ENCODE assay signal across 8 mouse cellular contexts in the genomic region with DNA sequence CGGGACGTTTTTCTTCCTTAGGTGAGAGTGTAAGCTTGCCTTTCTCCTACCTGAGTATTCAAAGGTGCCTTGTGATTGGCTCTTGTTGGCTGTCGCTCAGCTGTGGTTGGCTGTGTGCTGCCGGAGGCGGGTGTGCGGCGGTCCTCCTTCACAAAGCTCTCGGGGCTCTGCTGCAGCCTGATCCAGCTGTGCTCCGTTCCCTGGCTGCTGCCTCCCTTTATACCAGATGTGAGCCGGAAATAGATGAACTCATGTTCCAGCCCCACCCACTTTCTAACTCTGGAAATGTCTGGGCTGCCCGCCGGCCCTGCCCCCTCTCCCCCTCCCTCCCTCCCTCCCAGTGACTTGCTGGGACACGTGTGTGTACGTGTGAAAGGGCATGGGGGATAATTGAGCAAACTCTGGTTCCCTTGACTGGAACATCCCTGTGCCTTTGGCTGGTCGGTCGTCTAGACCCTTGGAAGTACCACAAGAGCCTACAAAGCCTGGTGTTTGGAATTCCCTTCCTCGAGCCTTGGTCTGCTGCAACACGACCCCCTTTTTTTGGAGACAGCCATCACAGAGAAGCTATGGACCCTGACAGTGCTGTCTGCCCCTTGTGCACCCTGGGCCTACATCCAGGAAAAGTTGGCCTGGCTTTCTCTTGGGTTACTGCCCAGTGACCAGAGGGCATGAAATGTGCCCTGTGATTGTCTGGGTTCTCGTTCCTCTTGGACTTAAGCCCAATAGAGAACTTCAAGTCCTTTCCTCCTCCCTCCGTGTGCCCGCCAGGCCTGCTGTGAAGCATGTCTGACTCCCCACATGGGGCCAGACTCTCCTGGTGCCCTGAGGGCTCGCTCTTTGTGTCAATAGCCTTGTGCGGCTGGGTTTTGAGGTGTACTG. TPM values are rescaled to one million over a fixed set of nuclear protein-coding genes. Genes with fewer than 3 reads are reported as not detected.
DNase-seq lines count a peak whose midpoint lies in the region; ATAC-seq and TF ChIP-seq lines count a peak whose summit lies in the region.

A gene (minus strand): TSS at position 190 of the 882 bp plus-strand sequence.

- peak; percentile 81 for ATAC-seq in heart, embryonic 14.5 days (ENCODE audit: insufficient number of reproducible peaks, insufficient read depth, low FRiP score, low read depth)
- peak; percentile 89 for ATAC-seq in kidney, embryonic 16.5 days (ENCODE audit: low FRiP score, low TSS enrichment)
- ATAC-seq in liver, embryonic 15.5 days (ENCODE audit: insufficient read depth), result peak; percentile 47
- ATAC-seq in neural tube, embryonic 15.5 days (ENCODE audit: low FRiP score), result peak; percentile 87

- peak within 1 kb of the TSS; percentile 62 for H3K9ac ChIP-seq in heart, embryonic 14.5 days (ENCODE audit: low read length)
- H3K9ac ChIP-seq in kidney, embryonic 16.5 days (replicated peaks; ENCODE audit: low read length), result peak within 1 kb of the TSS; percentile 9; the same call in 1 of the 2 replicates
- H3K9ac ChIP-seq in liver, embryonic 15.5 days, result no peak within 1 kb of the TSS
- H3K9ac ChIP-seq in neural tube, embryonic 15.5 days (replicated peaks), result 0 out of 2 replicates have a peak within 1 kb of the TSS, but pooled peaks have one; percentile 15

- peak within 1 kb of the TSS; percentile 66 for H3K27ac ChIP-seq in bone marrow macrophage, adult 2 months (ENCODE audit: insufficient read depth, low read depth, low read length)
- peak within 1 kb of the TSS; percentile 81 to 91 for H3K27ac ChIP-seq in heart, embryonic 14.5 days (replicated peaks in 1 of 2; ENCODE audit: control insufficient read depth in 1 of 2, insufficient read depth in 1 of 2, low read depth in 2 of 2, low read length in 2 of 2)
- peak within 1 kb of the TSS; percentile 58 for H3K27ac ChIP-seq in kidney, embryonic 16.5 days (ENCODE audit: low read length)
- H3K27ac ChIP-seq in liver, embryonic 15.5 days (replicated peaks), result no peak within 1 kb of the TSS
- peak within 1 kb of the TSS; percentile 54; the same call in 1 of the 2 replicates for H3K27ac ChIP-seq in neural tube, embryonic 15.5 days (replicated peaks)

- peak within 1 kb of the TSS; percentile 64 for H3K4me3 ChIP-seq in E14TG2a.4 (replicated peaks; ENCODE audit: low read length)
- peak within 1 kb of the TSS; percentile 24 for H3K4me3 ChIP-seq in bone marrow macrophage, adult 2 months (ENCODE audit: insufficient read depth, low read length)
- peak within 1 kb of the TSS; percentile 30 to 42 for H3K4me3 ChIP-seq in heart, embryonic 14.5 days (ENCODE audit: control insufficient read depth in 1 of 2, insufficient read depth in 1 of 2, low read depth in 1 of 2, low read length in 2 of 2)
- H3K4me3 ChIP-seq in kidney, embryonic 16.5 days (ENCODE audit: low read length), result peak within 1 kb of the TSS; percentile 28
- H3K4me3 ChIP-seq in liver, embryonic 15.5 days (replicated peaks), result peak within 1 kb of the TSS; percentile 0; the same call in 1 of the 2 replicates
- peak within 1 kb of the TSS; percentile 32 for H3K4me3 ChIP-seq in neural tube, embryonic 15.5 days (replicated peaks)

- no peaks in the 10 kb centered on the region for H3K27me3 ChIP-seq in E14TG2a.4 (ENCODE audit: insufficient read depth, low read length)
- no peaks in the 10 kb centered on the region for H3K27me3 ChIP-seq in heart, embryonic 14.5 days (ENCODE audit: control insufficient read depth, insufficient read depth, low read length)
- H3K27me3 ChIP-seq in kidney, embryonic 16.5 days (ENCODE audit: insufficient read depth, low read length), result no peaks in the 10 kb centered on the region
- H3K27me3 ChIP-seq in liver, embryonic 15.5 days, result peaks cover 29% of the 10 kb centered on the region; the same call in 1 of the 2 replicates
- peaks cover 6% of the 10 kb centered on the region; the same call in 1 of the 2 replicates for H3K27me3 ChIP-seq in neural tube, embryonic 15.5 days (replicated peaks)

- TF ChIP-seq CTCF in E14TG2a.4 (conservative IDR thresholded peaks at IDR 0.05; ENCODE audit: low read length), result no peak
- TF ChIP-seq CTCF in bone marrow macrophage, adult 2 months (IDR thresholded peaks at IDR 0.05; ENCODE audit: low read depth, low read length), result no peak

- H3K36me3 ChIP-seq in E14TG2a.4 (ENCODE audit: insufficient read depth, low read length), result peaks cover 20% of the 10 kb centered on the region
- 0 out of 2 replicates have a peak, but pooled peaks cover under 1% of the 10 kb centered on the region for H3K36me3 ChIP-seq in heart, embryonic 14.5 days (ENCODE audit: control insufficient read depth, insufficient read depth, low read length)
- H3K36me3 ChIP-seq in kidney, embryonic 16.5 days (ENCODE audit: insufficient read depth, low read length), result no peaks in the 10 kb centered on the region
- H3K36me3 ChIP-seq in liver, embryonic 15.5 days (replicated peaks), result no peaks in the 10 kb centered on the region
- H3K36me3 ChIP-seq in neural tube, embryonic 15.5 days, result no peaks in the 10 kb centered on the region

- 18% methylated on average over 22 of the region's 23 CpGs for WGBS in heart, embryonic 14.5 days
- 14% methylated on average over 23 of the region's 23 CpGs for WGBS in kidney, embryonic 16.5 days
- whole genome bisulfite sequencing in liver, embryonic 15.5 days (ENCODE audit: insufficient replicate concordance), result 19% methylated on average over 23 of the region's 23 CpGs
- 21% methylated on average over 23 of the region's 23 CpGs for WGBS in neural tube, embryonic 15.5 days

- peak within 1 kb of the TSS; percentile 65 for H3K4me2 ChIP-seq in heart, embryonic 14.5 days (ENCODE audit: low read length)
- H3K4me2 ChIP-seq in kidney, embryonic 16.5 days (replicated peaks; ENCODE audit: low read depth, low read length), result peak within 1 kb of the TSS; percentile 53
- peak within 1 kb of the TSS; percentile 40 for H3K4me2 ChIP-seq in liver, embryonic 15.5 days
- peak within 1 kb of the TSS; percentile 57 for H3K4me2 ChIP-seq in neural tube, embryonic 15.5 days

- TF ChIP-seq POLR2A in bone marrow macrophage, adult 2 months (IDR thresholded peaks at IDR 0.05; ENCODE audit: borderline replicate concordance, low read depth, low read length), result no peak

- H3K4me1 ChIP-seq in E14TG2a.4 (replicated peaks; ENCODE audit: low read depth, low read length), result peaks cover 79% of the 10 kb centered on the region
- peaks cover 50% of the 10 kb centered on the region for H3K4me1 ChIP-seq in bone marrow macrophage, adult 2 months (ENCODE audit: control insufficient read depth, insufficient read depth, low read length)
- H3K4me1 ChIP-seq in heart, embryonic 14.5 days (ENCODE audit: control insufficient read depth in 2 of 2, insufficient read depth in 2 of 2, low read length in 2 of 2), result peaks cover 33 to 44% of the 10 kb centered on the region in 2 experiments
- H3K4me1 ChIP-seq in kidney, embryonic 16.5 days (ENCODE audit: insufficient read depth, low read length), result peaks cover 30% of the 10 kb centered on the region
- peaks cover 28% of the 10 kb centered on the region for H3K4me1 ChIP-seq in liver, embryonic 15.5 days (replicated peaks)
- H3K4me1 ChIP-seq in neural tube, embryonic 15.5 days, result peaks cover 14% of the 10 kb centered on the region

- no peaks in the 10 kb centered on the region for H3K9me3 ChIP-seq in E14TG2a.4 (ENCODE audit: low read length)
- no peaks in the 10 kb centered on the region for H3K9me3 ChIP-seq in heart, embryonic 14.5 days (ENCODE audit: control insufficient read depth, low read length)
- H3K9me3 ChIP-seq in kidney, embryonic 16.5 days (ENCODE audit: low read length), result no peaks in the 10 kb centered on the region
- H3K9me3 ChIP-seq in liver, embryonic 15.5 days (replicated peaks), result no peaks in the 10 kb centered on the region
- H3K9me3 ChIP-seq in neural tube, embryonic 15.5 days (replicated peaks), result no peaks in the 10 kb centered on the region

- DNase-seq in fibroblast of lung, adult 2 months (ENCODE audit: low read depth), result peak; percentile 94
- peak; percentile 68 for DNase-seq in thymus, postnatal 14 days

RNA-seq across cellular contexts. Expression of the gene that starts here (rescaled TPM):
- 9.7 and 10.6 TPM in 2 replicates for polyA plus RNA-seq in bone marrow macrophage, adult 2 months (2012; ENCODE audit: insufficient read depth, insufficient read length, missing spikeins)
- polyA plus RNA-seq in heart, embryonic 14.5 days (2014; fragmentation: Nextera tagmentation; extraction: Ambion mirVana), result 0.93 and 1.0 TPM in 2 replicates
- 0.29 and 0.53 TPM in 2 replicates for polyA plus RNA-seq in kidney, embryonic 16.5 days (2015; fragmentation: Nextera tagmentation; extraction: Ambion mirVana)
- 0.06 and 0.20 TPM in 2 replicates for polyA plus RNA-seq in liver, embryonic 15.5 days (2015; fragmentation: Nextera tagmentation; extraction: Ambion mirVana)
- polyA plus RNA-seq in neural tube, embryonic 15.5 days (2015; fragmentation: Nextera tagmentation; extraction: Ambion mirVana), result 0.23 and 0.26 TPM in 2 replicates

Comparison
In these comparisons a context has a peak if more than half of its experiments do, and no peak if none do; other contexts are left out.
1. Peak in ATAC-seq, H3K4me3 ChIP-seq, H3K27ac ChIP-seq, H3K9ac ChIP-seq and H3K4me2 ChIP-seq in kidney, embryonic 16.5 days; RNA of the gene not detected or under 1 TPM.
2. Peak in ATAC-seq, H3K4me3 ChIP-seq and H3K4me2 ChIP-seq in liver, embryonic 15.5 days; RNA of the gene not detected or under 1 TPM.
3. Peak in ATAC-seq, H3K4me3 ChIP-seq, H3K27ac ChIP-seq, H3K9ac ChIP-seq and H3K4me2 ChIP-seq in neural tube, embryonic 15.5 days; RNA of the gene not detected or under 1 TPM.
4. H3K4me3 ChIP-seq: peak in every context shown above with its lines; median percentile 64 in E14TG2a.4; 36 in heart, embryonic 14.5 days; 32 in neural tube, embryonic 15.5 days; 28 in kidney, embryonic 16.5 days; 24 in bone marrow macrophage, adult 2 months; 0 in liver, embryonic 15.5 days.